ENCODE assay signal across 9 mouse cellular contexts in genomic region chr12:91423125-91423820, GRCm38 (mm10). TPM values are rescaled to one million over a fixed set of nuclear protein-coding genes. Genes with fewer than 3 reads are reported as not detected.
A peak's percentile ranks its signal among the peaks of the same experiment; 100 is the strongest.
DNase-seq lines count a peak whose midpoint lies in the region; ATAC-seq and TF ChIP-seq lines count a peak whose summit lies in the region.
"Had no signal": no experiment of that assay in that cellular context is flagged by ENCODE, and none has a peak within 500 bp of the region (broad histone marks: within the 10 kb centered on the region; RNA-seq: fewer than 3 reads in every experiment).

No protein-coding gene starts in this region.

- no peak for TF ChIP-seq POLR2A in spleen, adult 2 months (IDR thresholded peaks at IDR 0.05; ENCODE audit: low read depth, low read length)

- no peaks in the 10 kb centered on the region for H3K36me3 ChIP-seq in heart, embryonic 11.5 days (ENCODE audit: control insufficient read depth, insufficient read depth, low read length)
- H3K36me3 ChIP-seq in spleen, adult 2 months (ENCODE audit: control insufficient read depth, insufficient read depth, low read length): no peaks in the 10 kb centered on the region
- H3K36me3 ChIP-seq in intestine, embryonic 14.5 days (ENCODE audit: control insufficient read depth, insufficient read depth, low read length): no peaks in the 10 kb centered on the region
- H3K36me3 ChIP-seq: embryonic facial prominence, embryonic 13.5 days had no signal

- no peak for ATAC-seq in heart, embryonic 11.5 days (replicated peaks; ENCODE audit: insufficient number of reproducible peaks, low FRiP score, low TSS enrichment)
- ATAC-seq in intestine, embryonic 14.5 days (replicated peaks; ENCODE audit: low FRiP score, low TSS enrichment, low read depth): no peak

- no peaks in the 10 kb centered on the region for H3K4me1 ChIP-seq in heart, embryonic 11.5 days (ENCODE audit: control insufficient read depth, insufficient read depth, low read length)
- H3K4me1 ChIP-seq in spleen, adult 2 months (ENCODE audit: control insufficient read depth, insufficient read depth, insufficient read length): no peaks in the 10 kb centered on the region
- no peaks in the 10 kb centered on the region for H3K4me1 ChIP-seq in intestine, embryonic 14.5 days (replicated peaks; ENCODE audit: control insufficient read depth, insufficient read depth, low read length)
- H3K4me1 ChIP-seq: embryonic facial prominence, embryonic 13.5 days had no signal

- 70% methylated on average over 11 of the region's 11 CpGs for WGBS in heart, embryonic 11.5 days (ENCODE audit: insufficient replicate concordance)
- 78% methylated on average over 11 of the region's 11 CpGs for WGBS in spleen, adult 2 months
- 75% methylated on average over 11 of the region's 11 CpGs for WGBS in intestine, embryonic 14.5 days

- H3K9me3 ChIP-seq in heart, embryonic 11.5 days (replicated peaks; ENCODE audit: control insufficient read depth, low read length): no peaks in the 10 kb centered on the region
- H3K9me3 ChIP-seq in intestine, embryonic 14.5 days (ENCODE audit: control insufficient read depth, low read length): no peaks in the 10 kb centered on the region
- H3K9me3 ChIP-seq: embryonic facial prominence, embryonic 13.5 days had no signal

- no peak overlapping the region for H3K9ac ChIP-seq in heart, embryonic 11.5 days (ENCODE audit: low read depth, low read length)
- no peak overlapping the region for H3K9ac ChIP-seq in intestine, embryonic 14.5 days (ENCODE audit: low read length)
- H3K9ac ChIP-seq: embryonic facial prominence, embryonic 13.5 days had no signal

- TF ChIP-seq CTCF in spleen, adult 2 months (IDR thresholded peaks at IDR 0.05; ENCODE audit: extremely low read depth, insufficient read depth, insufficient read length, insufficient replicate concordance): peak; percentile 59; the same call in 1 of the 2 replicates

- no peak overlapping the region for H3K27ac ChIP-seq in heart, embryonic 11.5 days (ENCODE audit: low read depth, low read length)
- H3K27ac ChIP-seq in spleen, adult 2 months (ENCODE audit: insufficient read depth, low read length): no peak overlapping the region
- no peak overlapping the region for H3K27ac ChIP-seq in intestine, embryonic 14.5 days (ENCODE audit: low read depth)
- H3K27ac ChIP-seq: embryonic facial prominence, embryonic 13.5 days had no signal

- peak; percentile 45 for DNase-seq in heart, adult 11 months
- peak in 1 of 2 experiments; percentile 7 for DNase-seq in spleen, adult 2 months (ENCODE audit: low read depth in 1 of 2, low spot score in 2 of 2)
- no peak for DNase-seq in spleen, postnatal 14 days (ENCODE audit: low spot score in 2 of 2)
- DNase-seq in c-Kit-positive CD71-negative TER-119-negative erythroid progenitor cells, embryonic 14.5 days (ENCODE audit: low read depth): peak; percentile 13
- peak; percentile 58 for DNase-seq in intestine, embryonic 14.5 days (ENCODE audit: low spot score)
- DNase-seq in lung, postnatal 36 days: peak; percentile 21
- peak; percentile 27 to 35 for DNase-seq in thymus, postnatal 36 days

- H3K27me3 ChIP-seq in heart, embryonic 11.5 days (ENCODE audit: control insufficient read depth, insufficient read depth, low read length): no peaks in the 10 kb centered on the region
- no peaks in the 10 kb centered on the region for H3K27me3 ChIP-seq in spleen, adult 2 months (ENCODE audit: control insufficient read depth, insufficient read depth, low read length)
- no peaks in the 10 kb centered on the region for H3K27me3 ChIP-seq in intestine, embryonic 14.5 days (replicated peaks; ENCODE audit: control insufficient read depth, insufficient read depth, low read length)
- H3K27me3 ChIP-seq: embryonic facial prominence, embryonic 13.5 days had no signal

- H3K4me2 ChIP-seq in heart, embryonic 11.5 days: no peak overlapping the region
- no peak overlapping the region for H3K4me2 ChIP-seq in intestine, embryonic 14.5 days (ENCODE audit: low read length)
- H3K4me2 ChIP-seq: embryonic facial prominence, embryonic 13.5 days had no signal

- no peak overlapping the region for H3K4me3 ChIP-seq in heart, embryonic 11.5 days (ENCODE audit: low read depth, low read length)
- no peak overlapping the region for H3K4me3 ChIP-seq in spleen, adult 2 months (ENCODE audit: extremely low read depth, insufficient read depth, insufficient read length)
- H3K4me3 ChIP-seq in intestine, embryonic 14.5 days (ENCODE audit: low read depth, low read length): no peak overlapping the region
- H3K4me3 ChIP-seq: embryonic facial prominence, embryonic 13.5 days had no signal

RNA-seq across cellular contexts. Expression of gene Tshr, which starts 38.9 kb away (rescaled TPM):
- polyA plus RNA-seq in heart, embryonic 11.5 days (2014; fragmentation: Nextera tagmentation; extraction: Ambion mirVana): 0.15 and 0.43 TPM in 2 replicates
- polyA plus RNA-seq in spleen, adult 2 months (2012; rRNA removed): 0.13 and 0.19 TPM in 2 replicates
- 0.24 and 0.47 TPM in 2 replicates for polyA plus RNA-seq in intestine, embryonic 14.5 days (2014; fragmentation: Nextera tagmentation; extraction: Ambion mirVana)

RNA-seq across cellular contexts. Expression of gene Cep128, which starts 39.1 kb away (rescaled TPM):
- 6.1 and 7.4 TPM in 2 replicates for polyA plus RNA-seq in heart, embryonic 11.5 days (2014; fragmentation: Nextera tagmentation; extraction: Ambion mirVana)
- polyA plus RNA-seq in spleen, adult 2 months (2012; rRNA removed): 4.7 and 5.5 TPM in 2 replicates
- polyA plus RNA-seq in intestine, embryonic 14.5 days (2014; fragmentation: Nextera tagmentation; extraction: Ambion mirVana): 9.3 and 9.6 TPM in 2 replicates

Comparison
In these comparisons a context has a peak if more than half of its experiments do, and no peak if none do; other contexts are left out.
1. DNase-seq: peak in heart, adult 11 months (single experiment), c-Kit-positive CD71-negative TER-119-negative erythroid progenitor cells, embryonic 14.5 days (single experiment), intestine, embryonic 14.5 days (single experiment), lung, postnatal 36 days (single experiment) and thymus, postnatal 36 days (2 of 2); none in spleen, postnatal 14 days (0 of 2).